Mouse (Mus musculus) neural tube, embryonic 15.5 days (tissue): ENCODE data around the gene Fam122a. TPM values are rescaled to one million over a fixed set of nuclear protein-coding genes. Genes with fewer than 3 reads are reported as not detected.

Source experiments
- ATAC-seq: fragments of 200-750 bp; cut with Nextera tagmentation; 2 replicates; pipeline ENCODE4 v1.8.0; 2017; ENCODE audit warnings: mild to moderate bottlenecking, moderate TSS enrichment, moderate library complexity; ENCODE audit not compliant: low FRiP score
- H3K27ac ChIP-seq: fragments of 300-500 bp; sonication (generic); replicated peaks from 2 replicates; pipeline ENCODE4 v1.5.1; 2015; ENCODE audit warnings: mild to moderate bottlenecking, inconsistent platforms
- H3K27me3 ChIP-seq: fragments of 300-500 bp; sonication (generic); replicated peaks from 2 replicates; pipeline ENCODE4 v1.6.1; 2015; ENCODE audit warnings: inconsistent platforms
- H3K36me3 ChIP-seq: fragments of 300-500 bp; sonication (generic); 2 replicates; pipeline ENCODE4 v1.6.1; 2015; ENCODE audit warnings: inconsistent platforms
- H3K4me1 ChIP-seq: fragments of 300-500 bp; sonication (generic); 2 replicates; pipeline ENCODE4 v1.6.1; 2015; ENCODE audit warnings: inconsistent platforms
- H3K4me2 ChIP-seq: fragments of 300-500 bp; sonication (generic); 2 replicates; pipeline ENCODE4 v1.6.1; 2015; ENCODE audit warnings: inconsistent platforms, mild to moderate bottlenecking, moderate library complexity
- H3K4me3 ChIP-seq: fragments of 300-500 bp; sonication (generic); replicated peaks from 2 replicates; pipeline ENCODE4 v1.5.1; 2015; ENCODE audit warnings: mild to moderate bottlenecking, inconsistent platforms
- H3K9ac ChIP-seq: fragments of 300-500 bp; sonication (generic); replicated peaks from 2 replicates; pipeline ENCODE4 v1.6.1; 2015; ENCODE audit warnings: mild to moderate bottlenecking, inconsistent platforms
- H3K9me3 ChIP-seq: fragments of 300-500 bp; sonication (generic); replicated peaks from 2 replicates; pipeline ENCODE4 v1.6.1; 2016; ENCODE audit warnings: inconsistent platforms
- WGBS: fragments of 180-500 bp; shearing (Covaris S2); methylation state at CpG from one replicate; pipeline ENCODE4 v1.1.7; 2015; ENCODE audit warnings: mixed read lengths; 5-methylcytosine and 5-hydroxymethylcytosine counted together
- polyA plus RNA-seq: library from polyadenylated mRNA; unstranded; fragments of >200 nt; fragmentation: Nextera tagmentation; extraction: Ambion mirVana; gene quantifications from 2 replicates; pipeline ENCODE4 v1.2.1, GENCODE M21; 2015

Gene Fam122a
- polyA plus RNA-seq, 1 experiment from 2014 or later, result 52.0 TPM

GRCm38 (mm10) chr19:24511939-24512338 is 34.8 kb upstream of the Fam122a start:
- 94% methylated on average over 7 of the region's 7 CpGs for WGBS
- Histone ChIP-seq H3K27ac (no peak overlapping the region), H3K4me2 (no peak overlapping the region), H3K36me3 (no peaks in the 10 kb centered on the region), H3K4me3 (no peak overlapping the region), H3K4me1 (peaks cover 10% of the 10 kb centered on the region), H3K27me3 (0 out of 2 replicates have a peak, but pooled peaks cover 6% of the 10 kb centered on the region), H3K9ac (no peak overlapping the region), H3K9me3 (no peaks in the 10 kb centered on the region)
- ATAC-seq, result no peak

GRCm38 (mm10) chr19:24509391-24509790 is 32.2 kb upstream of the Fam122a start:
- H3K4me1 ChIP-seq, result peaks cover 10% of the 10 kb centered on the region
- no peak overlapping the region for H3K9ac ChIP-seq
- no peak overlapping the region for H3K27ac ChIP-seq
- no peak for ATAC-seq
- H3K4me2 ChIP-seq, result no peak overlapping the region
- no peaks in the 10 kb centered on the region for H3K9me3 ChIP-seq
- no peak overlapping the region for H3K4me3 ChIP-seq
- H3K36me3 ChIP-seq, result no peaks in the 10 kb centered on the region
- 0 out of 2 replicates have a peak, but pooled peaks cover 6% of the 10 kb centered on the region for H3K27me3 ChIP-seq
- WGBS, result 54% methylated on average over 6 of the region's 6 CpGs

GRCm38 (mm10) chr19:24508087-24508767 is 31.1 kb upstream of the Fam122a start:
- H3K9ac ChIP-seq, result no peak overlapping the region
- no peak overlapping the region for H3K4me3 ChIP-seq
- 11% methylated on average over 13 of the region's 13 CpGs for WGBS
- H3K4me1 ChIP-seq, result peaks cover 10% of the 10 kb centered on the region
- H3K27me3 ChIP-seq, result 0 out of 2 replicates have a peak, but pooled peaks cover 6% of the 10 kb centered on the region
- no peak overlapping the region for H3K27ac ChIP-seq
- no peak for ATAC-seq
- no peaks in the 10 kb centered on the region for H3K36me3 ChIP-seq
- no peak overlapping the region for H3K4me2 ChIP-seq
- no peaks in the 10 kb centered on the region for H3K9me3 ChIP-seq

GRCm38 (mm10) chr19:24502736-24503421 is 25.7 kb upstream of the Fam122a start:
- no peak for ATAC-seq
- Histone ChIP-seq H3K9ac (no peak overlapping the region), H3K4me3 (no peak overlapping the region), H3K27me3 (no peaks in the 10 kb centered on the region), H3K9me3 (no peaks in the 10 kb centered on the region), H3K36me3 (no peaks in the 10 kb centered on the region), H3K4me1 (peaks cover under 1% of the 10 kb centered on the region; the same call in 1 of the 2 replicates), H3K4me2 (no peak overlapping the region), H3K27ac (no peak overlapping the region)
- WGBS, result 89% methylated on average over 10 of the region's 10 CpGs

GRCm38 (mm10) chr19:24501525-24501924 is 24.4 kb upstream of the Fam122a start:
- no peak overlapping the region for H3K4me2 ChIP-seq
- H3K4me1 ChIP-seq, result no peaks in the 10 kb centered on the region
- no peak for ATAC-seq
- no peak overlapping the region for H3K4me3 ChIP-seq
- no peaks in the 10 kb centered on the region for H3K36me3 ChIP-seq
- H3K27me3 ChIP-seq, result no peaks in the 10 kb centered on the region
- no peaks in the 10 kb centered on the region for H3K9me3 ChIP-seq
- H3K27ac ChIP-seq, result no peak overlapping the region
- no peak overlapping the region for H3K9ac ChIP-seq

- no peak overlapping the region for H3K27ac ChIP-seq
- ATAC-seq, result no peak
- H3K4me1 ChIP-seq, result no peaks in the 10 kb centered on the region
- no peak overlapping the region for H3K4me3 ChIP-seq
- no peak overlapping the region for H3K4me2 ChIP-seq
- H3K9ac ChIP-seq, result no peak overlapping the region
- WGBS, result 85% methylated on average over 5 of the region's 5 CpGs
- no peaks in the 10 kb centered on the region for H3K27me3 ChIP-seq
- no peaks in the 10 kb centered on the region for H3K36me3 ChIP-seq
- H3K9me3 ChIP-seq, result no peaks in the 10 kb centered on the region
Measured at GRCm38 (mm10) chr19:24500431-24500830, 23.3 kb upstream of the Fam122a start.

GRCm38 (mm10) chr19:24499291-24499690 is 22.1 kb upstream of the Fam122a start:
- H3K27me3 ChIP-seq, result no peaks in the 10 kb centered on the region
- no peaks in the 10 kb centered on the region for H3K4me1 ChIP-seq
- no peak overlapping the region for H3K4me2 ChIP-seq
- no peaks in the 10 kb centered on the region for H3K36me3 ChIP-seq
- H3K9me3 ChIP-seq, result no peaks in the 10 kb centered on the region
- ATAC-seq, result no peak
- no peak overlapping the region for H3K27ac ChIP-seq
- WGBS, result 89% methylated on average over 3 of the region's 3 CpGs
- no peak overlapping the region for H3K9ac ChIP-seq
- no peak overlapping the region for H3K4me3 ChIP-seq

- ATAC-seq, result no peak
- Histone ChIP-seq H3K36me3 (no peaks in the 10 kb centered on the region), H3K9ac (no peak overlapping the region), H3K4me1 (no peaks in the 10 kb centered on the region), H3K27ac (no peak overlapping the region), H3K27me3 (no peaks in the 10 kb centered on the region), H3K4me3 (no peak overlapping the region), H3K4me2 (no peak overlapping the region), H3K9me3 (no peaks in the 10 kb centered on the region)
- WGBS, result 89% methylated on average over 4 of the region's 4 CpGs
Measured at GRCm38 (mm10) chr19:24493887-24494286, 16.7 kb upstream of the Fam122a start.

GRCm38 (mm10) chr19:24491824-24492223 is 14.7 kb upstream of the Fam122a start:
- Histone ChIP-seq H3K9me3 (no peaks in the 10 kb centered on the region), H3K9ac (no peak overlapping the region), H3K27me3 (no peaks in the 10 kb centered on the region), H3K4me1 (no peaks in the 10 kb centered on the region), H3K27ac (no peak overlapping the region), H3K4me3 (no peak overlapping the region), H3K4me2 (no peak overlapping the region), H3K36me3 (no peaks in the 10 kb centered on the region)
- ATAC-seq, result no peak
- 18% methylated on average over 3 of the region's 3 CpGs for WGBS

GRCm38 (mm10) chr19:24490275-24490674 is 13.1 kb upstream of the Fam122a start:
- Histone ChIP-seq H3K4me2 (no peak overlapping the region), H3K9me3 (no peaks in the 10 kb centered on the region), H3K4me1 (no peaks in the 10 kb centered on the region), H3K4me3 (no peak overlapping the region), H3K27ac (no peak overlapping the region), H3K27me3 (no peaks in the 10 kb centered on the region), H3K36me3 (no peaks in the 10 kb centered on the region), H3K9ac (no peak overlapping the region)
- WGBS, result 82% methylated on average over 5 of the region's 5 CpGs
- ATAC-seq, result no peak

- 80% methylated on average over 8 of the region's 8 CpGs for WGBS
- ATAC-seq, result no peak
- Histone ChIP-seq H3K9ac (no peak overlapping the region), H3K4me1 (no peaks in the 10 kb centered on the region), H3K27ac (no peak overlapping the region), H3K4me2 (no peak overlapping the region), H3K27me3 (no peaks in the 10 kb centered on the region), H3K4me3 (no peak overlapping the region), H3K9me3 (no peaks in the 10 kb centered on the region), H3K36me3 (no peaks in the 10 kb centered on the region)
Measured at GRCm38 (mm10) chr19:24486433-24487296, 9.5 kb upstream of the Fam122a start.
